In genomic region chr6:61515310-61515709, GRCm38 (mm10) we compare ENCODE assay signal across 20 mouse cellular contexts.
"Had no signal": no experiment of that assay in that cellular context is flagged by ENCODE, and none has a peak within 500 bp of the region (broad histone marks: within the 10 kb centered on the region; RNA-seq: fewer than 3 reads in every experiment).

No protein-coding gene starts in this region.

- H3K4me3 ChIP-seq: midbrain, embryonic 10.5 days; midbrain, embryonic 13.5 days; myocyte; neural tube, embryonic 13.5 days; neural tube, embryonic 15.5 days had no signal

- DNase-seq: lung, adult 18-20 months; lung, embryonic 14.5 days; lung, postnatal 14 days; lung, postnatal 36 days; retina, postnatal 1 day; right cerebral cortex, adult 18-20 months; right cerebral cortex, postnatal 25 days; right cerebral cortex, postnatal 4 days; spleen, adult 18-20 months; thymus, adult 2 months; thymus, postnatal 25 days; thymus, postnatal 4 days had no signal

- H3K4me1 ChIP-seq: midbrain, embryonic 10.5 days; midbrain, embryonic 13.5 days; neural tube, embryonic 13.5 days; neural tube, embryonic 15.5 days had no signal

- H3K9me3 ChIP-seq: midbrain, embryonic 10.5 days; midbrain, embryonic 13.5 days; neural tube, embryonic 13.5 days; neural tube, embryonic 15.5 days had no signal

- H3K36me3 ChIP-seq: midbrain, embryonic 10.5 days; midbrain, embryonic 13.5 days; neural tube, embryonic 13.5 days; neural tube, embryonic 15.5 days had no signal

- H3K9ac ChIP-seq: liver, embryonic 14.5 days; lung, embryonic 14.5 days; midbrain, embryonic 13.5 days; neural tube, embryonic 13.5 days; neural tube, embryonic 15.5 days had no signal

- H3K4me2 ChIP-seq: lung, embryonic 14.5 days; midbrain, embryonic 13.5 days; neural tube, embryonic 13.5 days; neural tube, embryonic 15.5 days had no signal

- ATAC-seq: midbrain, embryonic 13.5 days; midbrain, embryonic 16.5 days had no signal

- H3K27me3 ChIP-seq: midbrain, embryonic 13.5 days; neural tube, embryonic 13.5 days; neural tube, embryonic 15.5 days had no signal

- H3K27ac ChIP-seq: liver, embryonic 14.5 days; macrophage; midbrain, embryonic 10.5 days; midbrain, embryonic 13.5 days; neural tube, embryonic 13.5 days; neural tube, embryonic 15.5 days had no signal
